Mouse (Mus musculus): Measurements from ENCODE around the gene Itpr2. TPM values are rescaled to one million over a fixed set of nuclear protein-coding genes. Genes with fewer than 3 reads are reported as not detected.
A peak's percentile ranks its signal among the peaks of the same experiment; 100 is the strongest.

Gene Itpr2
- polyA plus RNA-seq, 1 experiment from 2014 or later = 3.9 TPM

GRCm38 (mm10) chr6:146256947-146257670 lies 244.9 kb downstream of the Itpr2 start:
- no peak overlapping the region for H3K4me2 ChIP-seq
- H3K27ac ChIP-seq (ENCODE audit: low read depth, low read length) = no peak overlapping the region
- H3K9me3 ChIP-seq (ENCODE audit: control insufficient read depth, low read length) = peaks cover 2% of the 10 kb centered on the region; the same call in 1 of the 2 replicates
- H3K4me3 ChIP-seq (ENCODE audit: low read depth, low read length) = no peak overlapping the region
- H3K9ac ChIP-seq (ENCODE audit: low read length) = no peak overlapping the region
- no peaks in the 10 kb centered on the region for H3K4me1 ChIP-seq (ENCODE audit: control insufficient read depth, insufficient read depth, low read length)
- peak; percentile 84 for DNase-seq (ENCODE audit: low spot score, missing footprints)
- ATAC-seq (ENCODE audit: low FRiP score) = no peak
- no peaks in the 10 kb centered on the region for H3K27me3 ChIP-seq (ENCODE audit: control insufficient read depth, insufficient read depth, low read length)
- H3K36me3 ChIP-seq (ENCODE audit: control insufficient read depth, insufficient read depth, low read length) = no peaks in the 10 kb centered on the region
- WGBS = 89% methylated on average over 7 of the region's 7 CpGs

- no peaks in the 10 kb centered on the region for H3K4me1 ChIP-seq (ENCODE audit: control insufficient read depth, insufficient read depth, low read length)
- H3K9me3 ChIP-seq (ENCODE audit: control insufficient read depth, low read length) = peaks cover 2% of the 10 kb centered on the region; the same call in 1 of the 2 replicates
- H3K4me3 ChIP-seq (ENCODE audit: low read depth, low read length) = no peak overlapping the region
- H3K4me2 ChIP-seq = no peak overlapping the region
- H3K36me3 ChIP-seq (ENCODE audit: control insufficient read depth, insufficient read depth, low read length) = no peaks in the 10 kb centered on the region
- H3K27me3 ChIP-seq (ENCODE audit: control insufficient read depth, insufficient read depth, low read length) = no peaks in the 10 kb centered on the region
- no peak for ATAC-seq (ENCODE audit: low FRiP score)
- WGBS = 65% methylated on average over 2 of the region's 2 CpGs
- peak; percentile 64 for DNase-seq (ENCODE audit: low spot score, missing footprints)
- H3K27ac ChIP-seq (ENCODE audit: low read depth, low read length) = no peak overlapping the region
- H3K9ac ChIP-seq (ENCODE audit: low read length) = no peak overlapping the region
Observed at GRCm38 (mm10) chr6:146256401-146256800, 245.6 kb downstream of the Itpr2 start.

- DNase-seq (ENCODE audit: low spot score, missing footprints) = peak; percentile 49
- no peak for ATAC-seq (ENCODE audit: low FRiP score)
- Histone ChIP-seq H3K4me2 (no peak overlapping the region), H3K9ac (ENCODE audit: low read length) (no peak overlapping the region), H3K9me3 (ENCODE audit: control insufficient read depth, low read length) (peaks cover 2% of the 10 kb centered on the region; the same call in 1 of the 2 replicates), H3K36me3 (ENCODE audit: control insufficient read depth, insufficient read depth, low read length) (no peaks in the 10 kb centered on the region), H3K27me3 (ENCODE audit: control insufficient read depth, insufficient read depth, low read length) (no peaks in the 10 kb centered on the region), H3K4me3 (ENCODE audit: low read depth, low read length) (no peak overlapping the region), H3K27ac (ENCODE audit: low read depth, low read length) (no peak overlapping the region), H3K4me1 (ENCODE audit: control insufficient read depth, insufficient read depth, low read length) (no peaks in the 10 kb centered on the region)
- whole genome bisulfite sequencing = 91% methylated on average over 6 of the region's 6 CpGs
Observed at GRCm38 (mm10) chr6:146255656-146256055, 246.4 kb downstream of the Itpr2 start.

- no peaks in the 10 kb centered on the region for H3K36me3 ChIP-seq (ENCODE audit: control insufficient read depth, insufficient read depth, low read length)
- WGBS = 89% methylated on average over 9 of the region's 9 CpGs
- H3K27me3 ChIP-seq (ENCODE audit: control insufficient read depth, insufficient read depth, low read length) = no peaks in the 10 kb centered on the region
- H3K4me1 ChIP-seq (ENCODE audit: control insufficient read depth, insufficient read depth, low read length) = no peaks in the 10 kb centered on the region
- no peak for ATAC-seq (ENCODE audit: low FRiP score)
- peaks cover 2% of the 10 kb centered on the region; the same call in 1 of the 2 replicates for H3K9me3 ChIP-seq (ENCODE audit: control insufficient read depth, low read length)
- H3K27ac ChIP-seq (ENCODE audit: low read depth, low read length) = no peak overlapping the region
- no peak overlapping the region for H3K4me2 ChIP-seq
- H3K4me3 ChIP-seq (ENCODE audit: low read depth, low read length) = no peak overlapping the region
- peak; percentile 8 for DNase-seq (ENCODE audit: low spot score, missing footprints)
- no peak overlapping the region for H3K9ac ChIP-seq (ENCODE audit: low read length)
Observed at GRCm38 (mm10) chr6:146254931-146255330, 247.1 kb downstream of the Itpr2 start.

- H3K4me3 ChIP-seq (ENCODE audit: low read depth, low read length) = no peak overlapping the region
- no peaks in the 10 kb centered on the region for H3K36me3 ChIP-seq (ENCODE audit: control insufficient read depth, insufficient read depth, low read length)
- H3K4me1 ChIP-seq (ENCODE audit: control insufficient read depth, insufficient read depth, low read length) = no peaks in the 10 kb centered on the region
- DNase-seq (ENCODE audit: low spot score, missing footprints) = peak; percentile 69
- no peak overlapping the region for H3K4me2 ChIP-seq
- H3K27me3 ChIP-seq (ENCODE audit: control insufficient read depth, insufficient read depth, low read length) = no peaks in the 10 kb centered on the region
- peaks cover 2% of the 10 kb centered on the region; the same call in 1 of the 2 replicates for H3K9me3 ChIP-seq (ENCODE audit: control insufficient read depth, low read length)
- H3K27ac ChIP-seq (ENCODE audit: low read depth, low read length) = no peak overlapping the region
- no peak for ATAC-seq (ENCODE audit: low FRiP score)
- WGBS = 90% methylated on average over 3 of the region's 3 CpGs
- no peak overlapping the region for H3K9ac ChIP-seq (ENCODE audit: low read length)
Observed at GRCm38 (mm10) chr6:146254216-146254820, 247.7 kb downstream of the Itpr2 start.

- no peaks in the 10 kb centered on the region for H3K4me1 ChIP-seq (ENCODE audit: control insufficient read depth, insufficient read depth, low read length)
- no peaks in the 10 kb centered on the region for H3K36me3 ChIP-seq (ENCODE audit: control insufficient read depth, insufficient read depth, low read length)
- no peaks in the 10 kb centered on the region for H3K27me3 ChIP-seq (ENCODE audit: control insufficient read depth, insufficient read depth, low read length)
- no peak for ATAC-seq (ENCODE audit: low FRiP score)
- no peak overlapping the region for H3K4me2 ChIP-seq
- peak; percentile 71 for DNase-seq (ENCODE audit: low spot score, missing footprints)
- H3K9ac ChIP-seq (ENCODE audit: low read length) = no peak overlapping the region
- no peak overlapping the region for H3K4me3 ChIP-seq (ENCODE audit: low read depth, low read length)
- H3K27ac ChIP-seq (ENCODE audit: low read depth, low read length) = no peak overlapping the region
- WGBS = 82% methylated on average over 6 of the region's 6 CpGs
- H3K9me3 ChIP-seq (ENCODE audit: control insufficient read depth, low read length) = no peaks in the 10 kb centered on the region
Observed at GRCm38 (mm10) chr6:146249096-146249495, 252.9 kb downstream of the Itpr2 start.

- no peaks in the 10 kb centered on the region for H3K9me3 ChIP-seq (ENCODE audit: control insufficient read depth, low read length)
- H3K27ac ChIP-seq (ENCODE audit: low read depth, low read length) = no peak overlapping the region
- H3K4me2 ChIP-seq = no peak overlapping the region
- no peaks in the 10 kb centered on the region for H3K4me1 ChIP-seq (ENCODE audit: control insufficient read depth, insufficient read depth, low read length)
- no peaks in the 10 kb centered on the region for H3K27me3 ChIP-seq (ENCODE audit: control insufficient read depth, insufficient read depth, low read length)
- WGBS = 81% methylated on average over 2 of the region's 2 CpGs
- no peak overlapping the region for H3K4me3 ChIP-seq (ENCODE audit: low read depth, low read length)
- H3K36me3 ChIP-seq (ENCODE audit: control insufficient read depth, insufficient read depth, low read length) = no peaks in the 10 kb centered on the region
- DNase-seq (ENCODE audit: low spot score, missing footprints) = peak; percentile 73
- H3K9ac ChIP-seq (ENCODE audit: low read length) = no peak overlapping the region
- no peak for ATAC-seq (ENCODE audit: low FRiP score)
Observed at GRCm38 (mm10) chr6:146248341-146248740, 253.7 kb downstream of the Itpr2 start.

- H3K4me1 ChIP-seq (ENCODE audit: control insufficient read depth, insufficient read depth, low read length) = no peaks in the 10 kb centered on the region
- H3K36me3 ChIP-seq (ENCODE audit: control insufficient read depth, insufficient read depth, low read length) = no peaks in the 10 kb centered on the region
- H3K9me3 ChIP-seq (ENCODE audit: control insufficient read depth, low read length) = no peaks in the 10 kb centered on the region
- no peaks in the 10 kb centered on the region for H3K27me3 ChIP-seq (ENCODE audit: control insufficient read depth, insufficient read depth, low read length)
- no peak overlapping the region for H3K4me3 ChIP-seq (ENCODE audit: low read depth, low read length)
- H3K9ac ChIP-seq (ENCODE audit: low read length) = no peak overlapping the region
- WGBS = 96% methylated on average over 1 of the region's 1 CpGs
- H3K4me2 ChIP-seq = no peak overlapping the region
- H3K27ac ChIP-seq (ENCODE audit: low read depth, low read length) = no peak overlapping the region
- no peak for ATAC-seq (ENCODE audit: low FRiP score)
- no peak for DNase-seq (ENCODE audit: low spot score, missing footprints)
Observed at GRCm38 (mm10) chr6:146247906-146248305, 254.1 kb downstream of the Itpr2 start.

GRCm38 (mm10) chr6:146246368-146246767 lies 255.7 kb downstream of the Itpr2 start:
- Histone ChIP-seq H3K9ac (ENCODE audit: low read length) (no peak overlapping the region), H3K9me3 (ENCODE audit: control insufficient read depth, low read length) (no peaks in the 10 kb centered on the region), H3K27ac (ENCODE audit: low read depth, low read length) (no peak overlapping the region), H3K4me1 (ENCODE audit: control insufficient read depth, insufficient read depth, low read length) (no peaks in the 10 kb centered on the region), H3K27me3 (ENCODE audit: control insufficient read depth, insufficient read depth, low read length) (no peaks in the 10 kb centered on the region), H3K4me3 (ENCODE audit: low read depth, low read length) (no peak overlapping the region), H3K36me3 (ENCODE audit: control insufficient read depth, insufficient read depth, low read length) (no peaks in the 10 kb centered on the region), H3K4me2 (no peak overlapping the region)
- WGBS = 85% methylated on average over 6 of the region's 6 CpGs
- ATAC-seq (ENCODE audit: low FRiP score) = no peak
- peak; percentile 2 for DNase-seq (ENCODE audit: low spot score, missing footprints)

All from midbrain, embryonic 11.5 days (tissue).